Mouse (Mus musculus): ENCODE data around the gene Sebox. TPM values are rescaled to one million over a fixed set of nuclear protein-coding genes. Genes with fewer than 3 reads are reported as not detected.
A peak's percentile ranks its signal among the peaks of the same experiment; 100 is the strongest.

Gene Sebox
- polyA plus RNA-seq, 1 experiment: not detected

DNA sequence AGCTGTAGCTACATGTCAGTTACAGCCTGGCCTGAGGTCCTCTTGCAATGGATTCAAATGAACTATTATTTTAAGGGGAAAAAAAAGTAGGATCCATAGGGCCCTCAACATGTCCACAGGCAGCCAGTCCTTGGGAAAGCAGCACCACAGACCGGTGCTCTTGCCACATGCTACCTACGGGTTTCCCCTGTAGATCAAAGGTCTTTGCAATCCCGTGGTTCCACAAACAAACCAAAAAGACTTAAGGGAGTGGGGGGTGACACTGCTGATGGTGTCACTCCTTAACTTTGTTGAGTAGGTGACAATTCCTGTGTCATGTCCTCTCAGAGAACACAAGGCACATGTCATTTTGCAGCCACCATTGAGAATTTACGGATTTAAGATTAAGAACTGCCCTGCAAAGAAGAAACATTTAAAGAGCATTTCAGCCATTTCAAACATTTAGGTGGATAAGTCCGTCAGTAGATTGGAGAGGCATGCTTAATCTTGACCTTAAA, 46.3 kb downstream of the Sebox start:
- TF ChIP-seq POLR2A (IDR thresholded peaks at IDR 0.05; ENCODE audit: borderline replicate concordance, control insufficient read depth, low read depth, low read length): no peak
- TF ChIP-seq CTCF (IDR thresholded peaks at IDR 0.05; ENCODE audit: control insufficient read depth, insufficient read depth, low read length): no peak
- Histone ChIP-seq H3K27ac (ENCODE audit: control insufficient read depth, insufficient read depth, low read depth, low read length, poor library complexity) (no peak overlapping the region), H3K4me3 (replicated peaks; ENCODE audit: control insufficient read depth, low read depth, low read length) (peak overlapping the region; percentile 29), H3K4me1 (ENCODE audit: control insufficient read depth, insufficient read depth, low read length) (no peaks in the 10 kb centered on the region; the same call in 1 of the 2 replicates)
- WGBS: 13% methylated on average over 5 of the region's 5 CpGs

DNA sequence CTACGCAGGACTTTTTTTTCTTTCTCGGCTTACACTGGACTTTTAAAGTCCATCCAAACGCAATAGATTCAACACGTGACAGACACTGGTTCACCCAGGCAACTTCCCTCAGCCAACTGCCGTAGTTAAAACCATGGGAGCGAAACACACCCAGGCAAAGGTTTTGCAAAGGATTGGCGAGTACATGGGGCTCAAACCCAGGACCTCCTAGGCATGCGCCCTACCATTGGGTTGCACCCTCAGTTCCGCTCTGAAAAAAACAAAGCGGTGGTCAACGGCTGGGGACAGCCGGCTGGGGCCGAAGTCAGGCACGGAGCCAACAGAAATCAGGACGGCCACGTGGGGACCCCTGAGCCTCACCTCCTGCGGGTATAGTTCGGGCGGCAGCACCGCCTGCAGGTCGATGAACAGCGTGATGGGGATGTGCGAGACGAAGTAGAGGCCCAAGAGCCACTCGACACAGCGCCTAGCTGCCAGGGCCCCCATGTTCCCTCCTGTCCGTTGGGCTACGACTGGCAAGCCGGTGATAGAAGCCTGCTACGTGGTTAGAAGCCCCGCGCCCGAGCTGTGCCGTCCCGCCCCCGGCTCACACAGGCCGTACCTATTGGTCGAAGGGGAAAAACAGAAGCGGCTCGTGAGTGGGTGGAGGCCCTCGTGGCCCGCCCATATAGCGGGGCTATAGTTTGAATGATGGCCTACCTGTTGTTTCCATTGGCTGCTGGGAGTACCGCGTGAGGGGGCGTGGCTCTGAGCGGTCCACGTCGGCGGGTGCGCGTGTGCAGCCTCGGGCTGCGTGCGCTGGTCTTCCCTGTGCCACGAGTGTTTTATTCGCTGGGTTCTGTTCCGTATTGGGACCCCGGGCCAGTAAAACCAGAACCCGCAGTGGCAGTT, 47.2 kb downstream of the Sebox start, which contains the start of gene Tmem97:
TSS of gene Tmem97 (minus strand) at position 610 of the 891 bp plus-strand sequence.
- WGBS: under 1% methylated on average over 60 of the region's 60 CpGs
- TF ChIP-seq CTCF (IDR thresholded peaks at IDR 0.05; ENCODE audit: control insufficient read depth, insufficient read depth, low read length): 0 out of 2 replicates have a peak, but pooled peaks have one; percentile 3
- peak; percentile 54 for TF ChIP-seq POLR2A (IDR thresholded peaks at IDR 0.05; ENCODE audit: borderline replicate concordance, control insufficient read depth, low read depth, low read length)
- no peaks in the 10 kb centered on the region; the same call in 1 of the 2 replicates for H3K4me1 ChIP-seq (ENCODE audit: control insufficient read depth, insufficient read depth, low read length)
- H3K27ac ChIP-seq (ENCODE audit: control insufficient read depth, insufficient read depth, low read depth, low read length, poor library complexity): peak within 1 kb of the TSS; percentile 50
- H3K4me3 ChIP-seq (replicated peaks; ENCODE audit: control insufficient read depth, low read depth, low read length): peak within 1 kb of the TSS; percentile 84

DNA sequence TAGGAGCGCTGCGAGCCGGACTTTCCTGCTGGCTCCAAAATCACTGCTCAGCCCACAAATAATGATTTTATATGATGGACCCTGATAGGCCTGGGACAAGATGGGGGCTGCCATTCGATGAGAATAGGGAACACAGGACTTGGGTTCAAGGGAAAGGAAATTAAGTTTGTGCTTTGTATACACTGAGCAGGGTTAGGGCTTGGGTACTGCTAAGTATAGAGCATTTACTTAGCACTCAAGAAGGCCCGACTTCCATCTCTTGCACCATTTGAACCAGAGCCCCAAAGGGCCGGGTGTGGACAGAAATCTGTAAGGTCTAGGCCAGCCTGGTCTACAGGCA, 47.8 kb downstream of the Sebox start:
- TF ChIP-seq CTCF (IDR thresholded peaks at IDR 0.05; ENCODE audit: control insufficient read depth, insufficient read depth, low read length): no peak
- no peak for TF ChIP-seq POLR2A (IDR thresholded peaks at IDR 0.05; ENCODE audit: borderline replicate concordance, control insufficient read depth, low read depth, low read length)
- Histone ChIP-seq H3K27ac (ENCODE audit: control insufficient read depth, insufficient read depth, low read depth, low read length, poor library complexity) (no peak overlapping the region), H3K4me1 (ENCODE audit: control insufficient read depth, insufficient read depth, low read length) (no peaks in the 10 kb centered on the region; the same call in 1 of the 2 replicates), H3K4me3 (replicated peaks; ENCODE audit: control insufficient read depth, low read depth, low read length) (peak overlapping the region; percentile 10)
- WGBS: 27% methylated on average over 6 of the region's 6 CpGs

Other genes with a start within 250 kb of the Sebox start
- gene 2610507B11Rik, start 241.7 kb upstream of the Sebox start, polyA plus RNA-seq (2011; ENCODE audit: insufficient read depth, insufficient read length, low replicate concordance, missing spikeins): 25.9 and 50.3 TPM in 2 replicates
- 2.4 and 3.9 TPM in 2 replicates for gene BC030499, start 212.6 kb upstream of the Sebox start, polyA plus RNA-seq (2011; ENCODE audit: insufficient read depth, insufficient read length, low replicate concordance, missing spikeins)
- gene Spag5, start 201.9 kb upstream of the Sebox start, polyA plus RNA-seq (2011; ENCODE audit: insufficient read depth, insufficient read length, low replicate concordance, missing spikeins): 70.4 and 91.6 TPM in 2 replicates
- 2.9 and 8.4 TPM in 2 replicates for gene Aldoc, start 180.5 kb upstream of the Sebox start, polyA plus RNA-seq (2011; ENCODE audit: insufficient read depth, insufficient read length, low replicate concordance, missing spikeins)
- 7.3 and 16.7 TPM in 2 replicates for gene Pigs, start 175.0 kb upstream of the Sebox start, polyA plus RNA-seq (2011; ENCODE audit: insufficient read depth, insufficient read length, low replicate concordance, missing spikeins)
- 35.6 and 71.9 TPM in 2 replicates for gene Unc119, start 160.0 kb upstream of the Sebox start, polyA plus RNA-seq (2011; ENCODE audit: insufficient read depth, insufficient read length, low replicate concordance, missing spikeins)
- not detected in 2 replicates for gene Foxn1, start 116.9 kb upstream of the Sebox start, polyA plus RNA-seq (2011; ENCODE audit: insufficient read depth, insufficient read length, low replicate concordance, missing spikeins)
- gene Slc13a2, start 81.2 kb upstream of the Sebox start, polyA plus RNA-seq (2011; ENCODE audit: insufficient read depth, insufficient read length, low replicate concordance, missing spikeins): not detected in 2 replicates
- 1.6 TPM in 1 of 2 replicates, not detected in the other for gene Slc46a1, start 37.8 kb upstream of the Sebox start, polyA plus RNA-seq (2011; ENCODE audit: insufficient read depth, insufficient read length, low replicate concordance, missing spikeins)
- not detected in 2 replicates for gene Sarm1, start 5.7 kb upstream of the Sebox start, polyA plus RNA-seq (2011; ENCODE audit: insufficient read depth, insufficient read length, low replicate concordance, missing spikeins)
- gene Vtn, start 4.4 kb upstream of the Sebox start, polyA plus RNA-seq (2011; ENCODE audit: insufficient read depth, insufficient read length, low replicate concordance, missing spikeins): 6.2 and 19.7 TPM in 2 replicates
- 6.5 and 16.5 TPM in 2 replicates for gene Tmem199, start 8.7 kb downstream of the Sebox start, polyA plus RNA-seq (2011; ENCODE audit: insufficient read depth, insufficient read length, low replicate concordance, missing spikeins)
- 14.2 and 19.0 TPM in 2 replicates for gene Poldip2, start 8.7 kb downstream of the Sebox start, polyA plus RNA-seq (2011; ENCODE audit: insufficient read depth, insufficient read length, low replicate concordance, missing spikeins)
- gene Tnfaip1, start 32.9 kb downstream of the Sebox start, polyA plus RNA-seq (2011; ENCODE audit: insufficient read depth, insufficient read length, low replicate concordance, missing spikeins): 5.4 and 11.7 TPM in 2 replicates
- gene Ift20, start 32.9 kb downstream of the Sebox start, polyA plus RNA-seq (2011; ENCODE audit: insufficient read depth, insufficient read length, low replicate concordance, missing spikeins): 28.2 and 42.1 TPM in 2 replicates
- gene Tmem97, start 47.3 kb downstream of the Sebox start, polyA plus RNA-seq (2011; ENCODE audit: insufficient read depth, insufficient read length, low replicate concordance, missing spikeins): 16.1 and 27.3 TPM in 2 replicates
- 18.1 and 44.6 TPM in 2 replicates for gene Nlk, start 193.9 kb downstream of the Sebox start, polyA plus RNA-seq (2011; ENCODE audit: insufficient read depth, insufficient read length, low replicate concordance, missing spikeins)
- gene Ccnq, start 248.3 kb downstream of the Sebox start, polyA plus RNA-seq (2011; ENCODE audit: insufficient read depth, insufficient read length, low replicate concordance, missing spikeins): 11.2 and 11.7 TPM in 2 replicates

Measured in bone marrow, adult 2 months (tissue).